ENCODE assay signal across 28 mouse cellular contexts in genomic region chr10:94850565-94850964, GRCm38 (mm10).
"Had no signal": no experiment of that assay in that cellular context is flagged by ENCODE, and none has a peak within 500 bp of the region (broad histone marks: within the 10 kb centered on the region; RNA-seq: fewer than 3 reads in every experiment).

No protein-coding gene starts in this region.

- H3K9ac ChIP-seq: embryonic facial prominence, embryonic 12.5 days; embryonic facial prominence, embryonic 13.5 days; embryonic facial prominence, embryonic 15.5 days; forebrain, embryonic 13.5 days; forebrain, embryonic 15.5 days; forebrain, postnatal 0 days had no signal

- H3K27me3 ChIP-seq: embryonic facial prominence, embryonic 12.5 days; embryonic facial prominence, embryonic 15.5 days; forebrain, embryonic 13.5 days; forebrain, embryonic 15.5 days had no signal

- H3K9me3 ChIP-seq: embryonic facial prominence, embryonic 10.5 days; embryonic facial prominence, embryonic 12.5 days; embryonic facial prominence, embryonic 13.5 days; embryonic facial prominence, embryonic 15.5 days; forebrain, embryonic 10.5 days; forebrain, embryonic 13.5 days; forebrain, embryonic 15.5 days had no signal

- H3K27ac ChIP-seq: embryonic facial prominence, embryonic 10.5 days; embryonic facial prominence, embryonic 12.5 days; embryonic facial prominence, embryonic 13.5 days; embryonic facial prominence, embryonic 15.5 days; forebrain, embryonic 10.5 days; forebrain, embryonic 13.5 days; forebrain, embryonic 15.5 days; gastrocnemius, adult 2 months; heart, adult 2 months had no signal

- H3K4me3 ChIP-seq: embryonic facial prominence, embryonic 10.5 days; embryonic facial prominence, embryonic 12.5 days; embryonic facial prominence, embryonic 13.5 days; embryonic facial prominence, embryonic 15.5 days; erythroblast, embryonic 14.5 days; forebrain, embryonic 10.5 days; forebrain, embryonic 13.5 days; forebrain, embryonic 15.5 days; gastrocnemius, adult 2 months; heart, adult 2 months had no signal

- H3K4me1 ChIP-seq: embryonic facial prominence, embryonic 13.5 days; embryonic facial prominence, embryonic 15.5 days; forebrain, embryonic 10.5 days; forebrain, embryonic 13.5 days; forebrain, embryonic 15.5 days had no signal

- H3K36me3 ChIP-seq: embryonic facial prominence, embryonic 12.5 days; embryonic facial prominence, embryonic 13.5 days; embryonic facial prominence, embryonic 15.5 days had no signal

- ATAC-seq: forebrain, embryonic 13.5 days; forebrain, embryonic 14.5 days; forebrain, embryonic 15.5 days; forebrain, embryonic 16.5 days; forebrain, postnatal 0 days had no signal

- DNase-seq: cerebellum, adult 2 months; cerebellum, adult 8-10 months; cerebellum, adult 9-10 months; cerebellum, adult 9-11 months; cerebellum, postnatal 10 days; cerebellum, postnatal 14 days; cerebellum, postnatal 25 days; cerebellum, postnatal 36 days; embryo, embryonic 11 days; forebrain, postnatal 0 days; gastrocnemius, adult 2 months; gastrocnemius, postnatal 10 days; gastrocnemius, postnatal 14 days; gastrocnemius, postnatal 25 days; gastrocnemius, postnatal 36 days; heart, adult 11 months; heart, adult 18-20 months; heart, adult 2 months had no signal

- H3K4me2 ChIP-seq: embryonic facial prominence, embryonic 12.5 days; embryonic facial prominence, embryonic 13.5 days; embryonic facial prominence, embryonic 15.5 days; forebrain, embryonic 13.5 days; forebrain, embryonic 15.5 days had no signal
